Mouse (Mus musculus) spleen, postnatal 10 days (tissue): ENCODE data around the gene Lepr.

Experiments
- DNase-seq, 2 experiments: peaks; one replicate each; pipeline ENCODE4 v3.0.0; 2021 to 2022; ENCODE audit warnings: low spot score in 2 of 2

The Lepr gene

DNA sequence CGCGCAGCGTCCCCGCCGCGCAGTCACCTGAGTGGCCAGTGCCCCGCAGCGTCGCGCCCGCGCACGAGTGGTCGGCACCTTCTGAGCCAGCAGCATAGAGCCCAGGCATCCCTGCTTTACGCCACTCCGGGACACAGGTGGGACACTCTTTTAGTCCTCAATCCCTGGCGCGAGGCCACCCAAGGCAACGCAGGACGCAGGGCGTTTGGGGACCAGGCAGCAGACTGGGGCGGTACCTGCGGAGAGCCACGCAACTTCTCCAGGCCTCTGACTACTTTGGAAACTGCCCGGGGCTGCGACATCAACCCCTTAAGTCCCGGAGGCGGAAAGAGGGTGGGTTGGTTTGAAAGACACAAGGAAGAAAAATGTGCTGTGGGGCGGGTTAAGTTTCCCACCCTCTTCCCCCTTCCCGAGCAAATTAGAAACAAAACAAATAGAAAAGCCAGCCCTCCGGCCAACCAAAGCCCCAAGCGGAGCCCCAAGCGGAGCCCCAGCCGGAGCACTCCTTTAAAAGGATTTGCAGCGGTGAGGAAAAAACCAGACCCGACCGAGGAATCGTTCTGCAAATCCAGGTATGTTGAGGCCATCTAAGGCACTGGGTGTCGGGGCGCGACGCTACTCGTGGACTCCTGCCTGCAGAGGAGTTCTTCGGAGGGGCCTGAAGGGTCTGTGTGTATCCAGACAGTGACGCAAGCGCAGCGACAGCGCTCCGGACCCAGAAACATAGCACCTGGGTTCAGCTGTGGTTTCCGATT lies at the start of gene Lepr:
TSS of gene Lepr (plus strand) at position 38 of the 755 bp plus-strand sequence.
- DNase-seq: peak in 1 of 2 experiments; percentile 14

DNA sequence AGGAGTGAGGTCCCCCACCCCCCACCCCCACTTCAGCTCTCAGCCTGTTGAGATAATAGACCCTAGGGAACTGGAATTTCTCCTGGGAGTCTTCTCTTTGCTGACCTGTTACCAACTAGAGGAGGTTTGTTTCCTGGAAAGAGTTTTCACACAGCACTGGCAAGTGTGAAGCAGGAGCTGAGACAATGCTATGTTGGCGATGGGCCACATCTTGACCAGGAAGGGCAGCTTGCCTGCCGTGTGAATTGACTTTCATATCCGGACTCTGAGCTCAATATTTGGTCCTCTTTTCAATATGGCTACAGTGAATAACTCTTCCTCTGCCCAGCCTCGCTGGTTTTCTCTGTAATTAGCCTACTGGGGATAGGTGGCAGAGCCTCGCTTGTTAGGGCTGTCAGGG lies 48.0 kb upstream of the Lepr start:
- no peak for DNase-seq

DNA sequence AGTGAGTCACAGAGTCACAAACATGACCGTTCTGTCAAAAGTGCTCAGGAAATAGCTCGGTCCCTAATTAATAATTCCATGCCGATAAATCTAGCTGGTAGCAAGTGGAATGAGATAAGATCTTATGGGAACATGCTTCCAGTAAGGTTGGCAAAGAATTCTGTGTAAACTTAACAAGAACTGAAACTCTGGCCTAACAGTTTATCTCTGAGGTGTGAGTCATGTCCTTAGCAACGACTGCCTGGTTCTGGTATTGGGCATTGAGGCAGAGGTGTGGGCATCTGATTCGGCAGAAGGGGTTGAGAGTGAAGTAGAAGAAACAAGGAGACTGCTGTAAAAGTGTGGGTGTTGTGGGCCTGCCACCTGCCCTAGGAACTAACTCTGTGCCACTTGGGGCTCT lies 47.4 kb upstream of the Lepr start:
- DNase-seq: no peak

DNA sequence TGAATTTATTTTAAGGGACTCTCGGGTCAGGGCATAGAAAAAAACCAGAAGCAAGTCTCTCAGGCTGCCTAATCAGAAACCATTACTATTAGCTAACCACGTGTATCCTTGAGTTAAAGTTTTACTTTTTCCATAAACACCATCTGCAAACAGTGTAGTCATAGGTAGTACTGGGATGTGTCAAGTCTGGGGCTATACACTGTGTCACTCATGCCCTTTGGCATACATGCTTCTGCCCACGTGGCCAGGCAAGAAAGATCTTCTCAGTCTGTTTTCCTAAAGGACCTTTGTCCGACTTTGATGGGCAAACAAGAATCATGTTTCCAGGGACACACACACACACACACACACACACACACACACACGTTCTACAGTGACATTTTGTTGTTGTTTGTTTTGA lies 42.4 kb upstream of the Lepr start:
- DNase-seq: no peak

DNA sequence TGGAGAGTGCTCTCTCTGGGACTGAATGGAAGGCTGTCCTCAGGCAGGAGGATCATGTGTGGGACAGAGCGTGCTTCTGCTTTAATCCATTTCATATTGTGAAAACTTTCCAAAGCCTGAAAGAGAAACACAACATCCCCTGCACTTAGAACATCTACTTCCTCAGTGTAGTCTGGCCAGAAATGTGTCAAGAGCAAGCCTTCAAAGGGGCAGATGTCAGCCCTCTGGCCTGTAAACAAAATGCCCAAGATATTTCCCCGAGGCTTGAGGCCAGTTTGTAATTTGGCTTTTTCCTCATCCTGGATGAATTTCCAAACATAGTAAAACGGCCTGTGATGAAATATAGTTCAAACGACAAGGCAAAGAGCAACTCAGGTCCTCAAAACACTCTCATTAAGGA lies 41.5 kb upstream of the Lepr start:
- DNase-seq: no peak

DNA sequence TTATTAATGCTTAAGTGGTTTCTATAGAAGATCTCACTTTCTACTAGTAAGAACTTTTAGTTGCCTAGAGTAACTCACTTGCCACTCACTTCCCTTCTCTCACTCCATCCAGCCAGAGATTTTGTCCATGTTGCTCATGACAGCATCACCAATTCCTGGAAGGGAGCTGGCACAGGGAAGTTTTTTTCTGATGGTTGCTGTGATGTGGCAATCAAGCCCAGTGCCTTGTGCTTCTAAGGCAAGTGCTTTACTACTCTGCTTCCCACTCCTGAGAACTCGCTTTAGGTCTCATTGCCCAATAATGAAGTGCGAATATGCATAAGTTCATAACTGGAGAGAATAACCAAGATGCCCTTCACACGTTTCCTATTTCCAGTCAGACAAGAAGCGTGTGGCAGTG lies 34.6 kb upstream of the Lepr start:
- DNase-seq: no peak

DNA sequence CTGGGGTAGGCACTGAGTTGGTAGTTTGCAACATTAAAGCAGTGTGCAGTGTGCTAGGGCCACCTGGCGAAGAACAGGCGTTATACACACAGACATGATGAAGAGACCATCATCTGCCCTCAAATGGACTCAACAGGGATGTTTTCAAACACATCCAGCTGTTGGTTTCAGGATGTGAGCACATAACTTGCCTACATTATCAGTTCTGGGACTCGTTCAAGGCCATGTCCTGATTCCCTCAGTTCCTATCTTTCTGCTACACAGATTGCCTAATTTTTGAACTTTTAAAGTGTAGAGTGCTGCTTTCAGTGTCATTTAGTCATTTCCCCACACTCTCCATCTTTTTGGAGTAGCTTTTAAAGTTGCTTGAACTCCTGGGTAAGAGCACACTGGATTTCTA lies 34.1 kb upstream of the Lepr start:
- no peak for DNase-seq

DNA sequence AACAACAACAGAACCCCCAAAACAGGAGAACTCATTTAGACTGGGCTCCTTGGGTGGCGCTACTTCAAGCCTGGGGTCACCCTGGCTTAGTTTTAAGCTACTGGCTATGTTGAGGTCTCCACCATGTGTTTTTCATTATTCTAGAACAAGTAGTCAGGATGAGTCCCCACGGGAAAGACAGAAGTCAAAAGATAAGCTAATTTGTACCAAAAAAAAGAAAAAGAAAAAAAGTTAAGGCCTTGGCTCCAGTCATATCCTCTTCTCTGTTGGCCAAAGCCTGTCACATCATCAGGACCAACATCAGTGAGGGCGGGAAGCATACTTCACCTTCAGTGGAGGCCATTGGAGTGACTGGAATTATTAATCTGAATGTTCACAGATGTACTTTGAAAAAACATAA lies 32.4 kb upstream of the Lepr start:
- no peak for DNase-seq

DNA sequence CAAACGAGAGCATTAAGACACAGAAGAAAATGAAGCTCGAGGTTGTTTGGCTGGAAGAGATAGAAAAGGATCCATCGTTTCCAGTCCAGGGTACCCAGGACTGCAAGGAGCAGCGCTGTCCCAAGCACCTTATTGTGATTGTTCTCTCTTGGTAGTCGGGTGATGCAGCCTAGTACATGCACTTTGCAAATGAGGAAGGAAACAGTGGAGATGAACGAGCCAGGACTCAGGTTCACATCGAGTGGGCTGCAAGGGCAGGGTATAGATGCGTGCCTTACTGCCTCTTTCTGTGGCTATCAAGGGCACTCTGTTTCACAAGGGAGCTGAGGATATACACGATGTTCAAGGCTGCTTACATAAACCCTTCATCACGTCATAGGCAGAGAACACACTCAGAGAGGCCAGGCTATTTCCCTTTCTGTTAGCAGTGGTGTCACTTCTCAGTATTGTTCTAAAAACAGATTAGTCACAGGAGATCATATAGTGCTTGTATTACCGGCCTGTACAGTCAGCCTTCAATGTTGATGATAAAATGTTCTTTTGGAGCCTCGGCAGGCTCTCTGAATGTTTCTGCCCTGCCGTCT lies 30.9 kb upstream of the Lepr start:
- no peak for DNase-seq

DNA sequence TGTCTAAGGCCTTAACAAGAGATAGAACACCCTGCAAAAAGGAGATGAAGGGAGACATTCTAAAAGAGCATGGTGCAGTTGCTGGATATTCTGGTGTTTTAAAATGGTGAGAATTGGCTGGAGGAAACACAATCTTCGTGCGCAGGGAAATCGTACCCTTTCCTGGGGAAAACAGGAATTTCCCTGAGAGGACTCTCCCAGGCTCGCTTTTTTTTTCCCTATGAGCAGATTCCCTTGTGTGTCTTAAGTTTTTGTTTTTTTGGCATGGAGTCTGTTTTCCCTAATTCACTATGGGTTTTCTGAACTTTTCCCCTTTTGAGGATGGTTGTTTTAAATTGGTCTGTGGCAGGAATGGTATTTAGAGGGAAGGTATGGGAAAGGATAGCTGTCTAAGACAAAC lies 28.0 kb upstream of the Lepr start:
- DNase-seq: no peak

DNA sequence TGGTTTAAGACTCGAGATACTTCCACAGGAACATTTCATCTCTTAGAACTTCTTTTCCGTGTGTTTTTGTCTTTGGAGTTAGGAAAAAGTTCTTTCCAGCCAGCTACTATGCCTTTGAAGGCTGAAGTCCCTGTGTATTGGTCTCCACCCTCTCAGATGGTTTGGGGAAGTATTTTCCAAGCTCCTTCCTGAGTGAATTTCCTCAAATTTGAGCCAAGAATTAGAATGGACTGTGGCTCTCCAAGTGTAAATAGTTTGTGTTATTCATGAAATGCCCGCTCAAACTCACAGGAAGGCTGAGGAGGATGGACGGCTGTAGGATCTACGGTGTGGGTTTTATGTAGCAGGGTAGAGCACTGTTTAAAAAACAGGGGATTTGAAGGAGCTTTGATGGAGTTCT lies 27.6 kb upstream of the Lepr start:
- no peak for DNase-seq

DNA sequence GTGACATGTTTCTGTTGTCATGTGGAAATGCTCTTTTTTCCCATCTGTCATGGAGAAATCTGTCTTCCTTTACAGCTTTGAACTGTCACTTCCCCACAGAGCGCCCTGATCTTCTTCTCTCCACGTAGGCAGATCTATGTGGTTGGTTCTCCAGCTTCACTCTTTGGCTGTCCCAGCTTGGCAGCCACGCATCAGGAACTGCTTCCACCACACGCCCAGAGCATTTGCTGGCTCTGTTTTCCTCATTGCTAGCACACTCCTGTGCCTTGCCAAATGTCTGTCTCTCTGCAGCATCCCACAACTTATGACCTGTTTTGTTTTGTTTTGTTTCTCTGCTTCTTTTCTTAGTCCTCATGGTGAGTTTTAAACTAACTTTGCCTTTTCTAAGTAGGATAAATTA lies 24.3 kb upstream of the Lepr start:
- no peak for DNase-seq

DNA sequence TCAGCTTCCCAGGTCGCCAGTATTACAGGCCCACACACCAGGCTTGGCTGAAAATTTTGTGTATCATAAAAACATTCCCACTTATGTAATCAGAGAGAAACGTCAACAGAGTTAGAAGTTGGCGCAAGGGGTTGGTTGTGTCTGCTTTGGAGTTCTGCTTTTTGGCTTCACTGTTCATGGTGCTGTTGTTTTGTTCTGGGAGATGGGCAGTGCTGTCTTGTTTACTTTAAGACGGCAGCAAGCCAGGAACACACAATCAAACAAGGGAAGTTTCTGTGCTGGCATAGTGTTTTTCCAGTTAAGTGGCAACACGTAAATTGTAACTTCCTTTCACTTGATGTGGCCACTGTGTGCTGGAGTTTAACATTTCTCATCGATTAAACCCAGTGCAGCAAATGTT lies 22.7 kb upstream of the Lepr start:
- DNase-seq: no peak

DNA sequence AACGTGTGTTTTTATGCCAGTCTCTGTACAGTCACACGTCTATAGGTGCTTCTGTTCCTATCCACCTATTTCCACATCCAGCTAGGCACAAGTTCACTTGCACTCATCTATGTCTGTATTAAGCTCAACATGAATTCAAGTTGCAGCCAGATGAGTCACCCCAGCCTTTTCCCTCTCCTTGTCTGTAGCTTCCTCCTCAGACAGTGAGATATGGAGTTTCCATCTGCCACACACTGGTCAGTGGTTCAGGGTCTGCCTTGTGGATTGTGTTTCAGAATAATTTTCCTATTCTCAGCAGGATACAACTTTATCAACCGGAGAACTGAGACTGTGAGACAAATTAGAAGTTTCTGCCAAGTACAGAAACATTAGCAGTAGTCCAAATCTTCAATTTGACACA lies 20.0 kb upstream of the Lepr start:
- DNase-seq: no peak

DNA sequence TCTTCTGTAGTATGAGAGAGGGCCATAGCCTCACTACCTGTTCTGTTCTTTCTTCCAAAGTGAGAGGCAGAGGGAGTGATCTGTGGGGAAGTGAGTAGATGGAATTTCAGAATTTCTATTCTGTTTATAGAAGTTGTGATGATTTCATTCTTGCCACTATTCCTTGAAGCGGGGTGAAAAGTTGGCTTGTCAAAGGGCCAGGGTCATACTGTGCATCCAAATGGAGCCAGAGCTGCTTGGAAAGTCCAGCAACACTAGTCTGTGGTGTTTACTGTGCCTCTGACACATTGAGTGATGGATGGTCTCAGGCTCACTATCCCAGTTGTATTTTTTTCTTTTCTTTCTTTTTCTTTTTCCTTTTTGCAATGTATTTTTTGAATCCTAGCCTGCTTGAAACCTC lies 17.8 kb upstream of the Lepr start:
- no peak for DNase-seq

DNA sequence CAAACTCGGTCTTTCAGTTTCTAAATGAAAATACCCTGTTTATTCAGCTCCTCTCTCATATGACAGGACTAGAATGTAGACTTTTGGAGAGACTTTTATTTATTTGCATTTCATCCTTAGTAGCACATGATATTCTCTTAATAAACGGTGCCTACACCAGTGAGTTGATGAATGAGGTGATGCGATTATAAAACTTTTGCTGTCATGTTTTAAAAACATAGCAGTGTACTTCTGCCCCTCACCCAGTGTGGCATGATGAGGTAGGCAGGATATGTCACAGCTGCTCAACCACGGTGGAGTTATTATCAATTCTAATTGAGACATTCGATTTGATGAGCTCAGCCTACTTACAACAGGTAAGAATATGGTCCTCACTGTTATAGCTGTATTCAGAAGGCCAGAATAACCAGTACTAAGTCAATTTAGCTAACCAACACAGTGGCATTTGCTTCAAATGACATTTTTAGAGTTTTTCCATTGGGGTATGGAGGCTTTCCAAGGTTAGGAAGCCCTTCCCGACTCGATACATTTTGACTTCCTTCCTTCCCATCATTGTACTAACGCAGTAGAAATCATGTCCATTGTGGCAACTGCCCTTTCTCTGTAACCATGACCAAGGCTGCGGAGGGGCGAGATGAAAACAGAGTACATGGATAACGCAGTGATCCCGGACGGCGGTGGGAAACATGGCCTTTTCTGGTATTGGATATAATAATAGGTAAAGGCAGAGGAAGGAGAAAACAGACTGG lies 16.1 kb upstream of the Lepr start:
- no peak for DNase-seq

DNA sequence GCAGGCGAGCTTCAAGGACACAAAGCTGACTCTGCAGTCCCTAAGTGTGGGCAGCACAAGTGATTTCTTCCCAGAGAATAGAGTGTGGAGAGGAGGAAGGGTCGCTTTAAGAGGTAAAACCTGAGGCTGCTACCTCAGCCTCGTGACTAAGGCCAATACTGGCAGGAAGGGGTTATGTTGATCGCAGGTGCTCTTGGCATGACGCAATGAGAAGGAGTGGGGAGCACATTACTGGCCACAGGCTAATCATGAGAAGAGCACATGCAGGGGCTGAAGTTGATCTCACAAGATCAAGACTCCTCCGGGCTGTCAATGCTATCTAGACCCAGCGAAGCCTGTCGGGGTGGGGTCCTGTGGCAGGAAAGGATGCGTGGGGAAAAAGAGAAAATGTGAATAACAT lies 11.9 kb upstream of the Lepr start:
- DNase-seq: no peak

DNA sequence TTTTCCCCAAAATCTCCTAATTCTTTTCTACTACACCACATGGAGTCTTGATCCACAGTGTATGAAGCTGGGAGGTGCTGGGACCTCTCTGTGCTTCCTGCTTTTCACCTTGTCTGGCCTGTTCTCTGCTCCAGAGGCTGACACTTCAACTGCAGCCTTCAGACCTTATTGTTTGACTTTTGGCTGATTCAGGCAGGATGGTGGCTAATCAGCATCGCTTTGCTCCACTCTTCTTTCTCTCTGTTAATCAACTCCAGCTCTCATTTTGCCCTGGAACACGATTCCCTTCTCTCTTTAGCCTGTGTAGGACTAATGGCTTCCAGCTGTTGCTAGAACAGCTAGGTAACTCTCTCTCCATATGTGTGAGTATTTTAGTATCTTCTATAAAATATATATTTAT lies 10.0 kb upstream of the Lepr start:
- no peak for DNase-seq

DNA sequence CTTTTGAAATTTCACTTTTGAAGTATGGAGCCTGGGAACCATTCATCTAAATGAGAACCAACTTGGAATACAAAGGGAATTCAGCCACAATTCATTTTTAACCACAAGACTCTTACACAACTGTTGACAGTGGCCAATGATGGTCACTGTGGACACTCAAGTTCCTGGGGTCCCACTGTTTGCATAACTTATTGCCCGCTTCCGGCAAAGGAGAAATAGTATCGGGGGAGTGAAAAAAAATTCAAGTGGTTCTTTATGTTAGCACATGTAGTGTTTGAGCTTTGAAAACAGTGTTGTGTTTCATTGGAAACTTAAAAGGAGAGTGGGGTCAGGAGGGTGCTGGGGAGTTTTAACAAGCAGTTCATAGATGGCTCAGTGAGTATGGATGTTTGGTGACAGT lies 9.3 kb upstream of the Lepr start:
- DNase-seq: no peak

DNA sequence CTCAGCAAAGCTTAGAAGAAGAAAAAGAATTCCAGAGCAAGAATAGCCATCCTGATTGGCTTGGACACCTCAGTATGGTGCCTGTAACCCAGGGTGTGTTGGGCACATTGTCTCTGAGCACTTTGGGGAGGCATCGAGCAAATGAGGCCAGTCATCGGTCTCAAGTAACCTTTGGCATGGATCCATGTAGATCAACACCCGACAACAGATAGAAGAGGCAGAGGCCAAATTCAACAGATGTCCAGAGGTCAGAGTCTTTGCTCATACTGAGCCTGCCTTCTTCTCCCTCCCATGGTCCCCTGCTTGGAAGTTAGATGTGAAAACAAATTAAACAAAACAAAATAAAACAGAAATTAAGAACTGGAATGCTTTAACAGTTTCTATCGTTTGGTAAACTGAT lies 6.8 kb upstream of the Lepr start:
- DNase-seq: no peak

DNA sequence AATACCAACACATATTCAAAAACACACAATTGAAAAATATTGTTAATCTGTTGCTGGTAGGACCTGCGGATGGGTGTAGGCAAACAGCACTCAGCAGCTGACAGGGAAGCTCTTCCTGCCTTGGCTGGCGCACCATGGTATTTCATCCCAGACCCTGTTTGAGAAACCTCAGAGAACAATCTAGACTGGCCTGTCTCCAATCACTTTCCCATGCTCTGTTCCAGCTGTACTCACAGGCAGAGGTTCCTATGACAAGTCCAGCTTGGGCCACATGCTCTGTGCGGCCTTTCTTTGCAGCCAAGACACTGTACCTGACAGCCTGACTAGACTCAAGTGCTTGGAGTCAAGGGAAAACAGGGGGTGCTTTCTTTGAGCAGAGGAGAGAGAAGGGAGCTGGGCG lies 6.1 kb upstream of the Lepr start:
- DNase-seq: no peak

DNA sequence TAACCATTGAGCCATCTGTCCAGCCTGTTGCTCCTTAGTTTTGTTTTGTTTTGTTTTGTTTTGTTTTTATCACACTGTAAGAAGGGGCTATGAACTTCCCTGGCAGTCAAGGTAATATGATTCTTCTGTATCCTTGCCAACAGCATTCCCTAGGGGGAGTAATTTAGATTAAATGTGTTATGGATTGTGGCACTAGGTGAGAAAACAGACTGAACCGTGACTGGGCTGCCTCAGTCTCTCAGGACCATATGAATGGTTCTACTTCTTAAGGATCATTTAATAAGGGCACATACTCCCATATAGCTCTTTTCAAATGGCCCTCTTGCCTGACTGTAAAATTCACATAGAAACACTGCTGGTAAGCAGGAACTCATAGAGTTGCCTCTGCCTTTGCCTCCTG lies 4.6 kb upstream of the Lepr start:
- DNase-seq: no peak

DNA sequence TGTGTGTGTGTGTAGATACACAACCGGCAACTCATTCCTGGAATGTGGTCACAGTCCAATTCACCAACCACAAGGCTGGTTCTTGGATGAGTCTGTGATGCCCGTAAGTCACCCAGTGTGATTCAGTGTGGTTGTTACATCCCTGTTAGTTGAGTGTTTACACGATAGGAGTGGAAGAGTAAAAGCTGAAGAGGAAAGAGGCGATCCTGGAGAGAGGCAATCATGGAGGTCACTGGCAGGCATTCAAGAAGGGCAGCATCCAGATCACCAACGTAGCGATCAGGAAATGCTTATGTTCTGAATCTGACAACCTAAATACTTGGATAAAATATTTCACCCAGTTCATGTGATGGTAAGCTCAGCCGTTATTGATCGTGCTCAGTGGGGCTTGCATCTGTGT lies 1.9 kb upstream of the Lepr start:
- DNase-seq: no peak
